Mouse (Mus musculus) limb, embryonic 11.5 days (tissue): ENCODE data around the gene Supt5. TPM values are rescaled to one million over a fixed set of nuclear protein-coding genes. Genes with fewer than 3 reads are reported as not detected.

Experiments used
- ATAC-seq: fragments of 200-750 bp; cut with Nextera tagmentation; 2 replicates; pipeline ENCODE4 v1.8.0; 2017; ENCODE audit warnings: low read depth; ENCODE audit not compliant: insufficient number of reproducible peaks, low FRiP score, low TSS enrichment
- DNase-seq: peaks from one replicate; pipeline ENCODE4 v3.0.0-alpha.2; 2015; ENCODE audit warnings: low spot score
- H3K27ac ChIP-seq: fragments of 300-500 bp; sonication (generic); replicated peaks from 2 replicates; pipeline ENCODE4 v1.5.1; 2014; ENCODE audit warnings: low read depth, mild to moderate bottlenecking, low read length
- H3K27me3 ChIP-seq: fragments of 300-500 bp; sonication (generic); 2 replicates; pipeline ENCODE4 v1.6.1; 2014; ENCODE audit warnings: mild to moderate bottlenecking, low read length, mixed read lengths; ENCODE audit not compliant: control insufficient read depth, insufficient read depth
- H3K36me3 ChIP-seq: fragments of 300-500 bp; sonication (generic); 2 replicates; pipeline ENCODE4 v1.6.1; 2014; ENCODE audit warnings: mild to moderate bottlenecking, low read length, moderate library complexity, mixed read lengths; ENCODE audit not compliant: control insufficient read depth, insufficient read depth
- H3K4me1 ChIP-seq: fragments of 300-500 bp; sonication (generic); 2 replicates; pipeline ENCODE4 v1.6.1; 2014; ENCODE audit warnings: low read length, mixed read lengths; ENCODE audit not compliant: control insufficient read depth, insufficient read depth
- H3K4me2 ChIP-seq: fragments of 300-500 bp; sonication (generic); 2 replicates; pipeline ENCODE4 v1.6.1; 2014; ENCODE audit warnings: low read depth, mild to moderate bottlenecking, moderate library complexity; ENCODE audit not compliant: severe bottlenecking
- H3K4me3 ChIP-seq: fragments of 300-500 bp; sonication (generic); 2 replicates; pipeline ENCODE4 v1.5.1; 2014; ENCODE audit warnings: low read depth, low read length
- H3K9ac ChIP-seq: fragments of 300-500 bp; sonication (generic); 2 replicates; pipeline ENCODE4 v1.6.1; 2014; ENCODE audit warnings: mild to moderate bottlenecking, low read length
- H3K9me3 ChIP-seq: fragments of 300-500 bp; sonication (generic); 2 replicates; pipeline ENCODE4 v1.6.1; 2016; ENCODE audit warnings: low read length; ENCODE audit not compliant: control insufficient read depth
- WGBS: fragments of 180-500 bp; shearing (Covaris S2); extraction: QIAGEN DNeasy Blood & Tissue Kit; methylation state at CpG from one replicate; pipeline ENCODE4 v1.1.7; 2014; 5-methylcytosine and 5-hydroxymethylcytosine counted together
- polyA plus RNA-seq: library from polyadenylated mRNA; unstranded; fragments of >200 nt; fragmentation: Nextera tagmentation; extraction: Ambion mirVana; gene quantifications from 2 replicates; pipeline ENCODE4 v1.2.1, GENCODE M21; 2014

Gene Supt5
- polyA plus RNA-seq, 1 experiment from 2014 or later: 89.0 TPM

DNA sequence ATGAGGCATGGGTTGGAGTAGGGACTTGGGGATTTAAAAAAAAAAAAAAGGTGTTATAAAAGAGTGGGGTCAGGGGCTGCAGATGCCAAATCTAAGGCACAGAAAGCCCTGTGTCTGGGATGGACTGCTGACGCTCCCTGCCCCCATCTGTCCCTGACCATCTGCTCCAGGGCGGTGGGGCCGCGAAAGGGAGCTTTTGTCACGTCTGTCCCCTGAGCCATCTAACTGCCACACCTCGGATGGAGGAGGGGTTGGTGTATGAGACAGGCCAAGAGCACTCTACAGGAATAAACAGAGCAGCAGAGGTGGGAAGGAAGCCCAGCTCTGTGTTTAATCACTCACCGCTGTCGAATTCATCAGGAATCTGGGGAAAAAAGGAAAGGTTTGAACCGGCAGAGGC, 28.8 kb downstream of the Supt5 start:
- H3K27me3 ChIP-seq: no peaks in the 10 kb centered on the region
- no peak overlapping the region for H3K9ac ChIP-seq
- 36% methylated on average over 9 of the region's 9 CpGs for WGBS
- no peak overlapping the region for H3K4me3 ChIP-seq
- DNase-seq (no peak), ATAC-seq (no peak)
- H3K4me2 ChIP-seq: no peak overlapping the region
- H3K27ac ChIP-seq: no peak overlapping the region
- peaks cover 7% of the 10 kb centered on the region; the same call in 1 of the 2 replicates for H3K4me1 ChIP-seq
- H3K36me3 ChIP-seq: peaks cover 32% of the 10 kb centered on the region
- H3K9me3 ChIP-seq: no peaks in the 10 kb centered on the region

DNA sequence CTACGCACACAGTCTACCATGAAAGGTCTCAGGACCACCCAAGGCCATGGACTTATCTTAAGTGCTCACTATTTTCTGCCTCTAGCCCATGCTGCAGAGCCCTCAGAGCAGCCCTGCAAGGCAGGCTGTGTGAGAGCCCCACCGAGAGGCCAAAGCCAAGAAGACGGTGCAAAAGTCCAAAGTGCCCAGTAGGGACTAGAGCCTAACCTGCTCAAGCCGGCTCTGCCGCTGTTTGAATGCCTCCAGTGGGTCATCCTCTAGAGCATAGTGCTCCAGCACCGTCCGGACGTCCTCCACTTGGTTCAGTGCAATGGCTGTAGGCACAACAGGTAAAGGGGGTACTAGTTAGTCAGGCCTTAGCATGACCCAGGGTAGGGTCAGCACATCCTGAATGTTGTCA, 32.3 kb downstream of the Supt5 start:
- Histone ChIP-seq H3K4me2 (no peak overlapping the region), H3K36me3 (peaks cover 32% of the 10 kb centered on the region), H3K27ac (no peak overlapping the region), H3K27me3 (peaks cover 5% of the 10 kb centered on the region), H3K9me3 (no peaks in the 10 kb centered on the region), H3K9ac (no peak overlapping the region), H3K4me3 (no peak overlapping the region), H3K4me1 (peaks cover 9% of the 10 kb centered on the region)
- 96% methylated on average over 8 of the region's 8 CpGs for WGBS
- ATAC-seq (no peak), DNase-seq (no peak)

- Histone ChIP-seq H3K4me2 (no peak overlapping the region), H3K9ac (no peak overlapping the region), H3K27ac (no peak overlapping the region), H3K36me3 (peaks cover 32% of the 10 kb centered on the region), H3K4me1 (peaks cover 5% of the 10 kb centered on the region), H3K9me3 (no peaks in the 10 kb centered on the region), H3K27me3 (peaks cover 11% of the 10 kb centered on the region), H3K4me3 (no peak overlapping the region)
- whole genome bisulfite sequencing: 93% methylated on average over 10 of the region's 10 CpGs
- no peak for DNase-seq
- no peak for ATAC-seq
These were observed 32.9 kb downstream of the Supt5 start for GRCm38 (mm10) chr7:28305641-28306040.

GRCm38 (mm10) chr7:28301616-28302433, 36.7 kb downstream of the Supt5 start, which contains the start of gene Dll3:
Gene Dll3, minus strand, starts transcription at chr7:28302238.
- Histone ChIP-seq H3K27me3 (peaks cover 33% of the 10 kb centered on the region), H3K9me3 (no peaks in the 10 kb centered on the region), H3K27ac (no peak within 1 kb of the TSS), H3K4me3 (peak within 1 kb of the TSS; percentile 24), H3K4me1 (peaks cover 5% of the 10 kb centered on the region; the same call in 1 of the 2 replicates), H3K9ac (peak within 1 kb of the TSS; percentile 41), H3K36me3 (peaks cover 16% of the 10 kb centered on the region), H3K4me2 (peak within 1 kb of the TSS; percentile 59)
- under 1% methylated on average over 30 of the region's 30 CpGs for WGBS
- DNase-seq (peak; percentile 84), ATAC-seq (peak; percentile 67; the same call in 1 of the 2 replicates)

DNA sequence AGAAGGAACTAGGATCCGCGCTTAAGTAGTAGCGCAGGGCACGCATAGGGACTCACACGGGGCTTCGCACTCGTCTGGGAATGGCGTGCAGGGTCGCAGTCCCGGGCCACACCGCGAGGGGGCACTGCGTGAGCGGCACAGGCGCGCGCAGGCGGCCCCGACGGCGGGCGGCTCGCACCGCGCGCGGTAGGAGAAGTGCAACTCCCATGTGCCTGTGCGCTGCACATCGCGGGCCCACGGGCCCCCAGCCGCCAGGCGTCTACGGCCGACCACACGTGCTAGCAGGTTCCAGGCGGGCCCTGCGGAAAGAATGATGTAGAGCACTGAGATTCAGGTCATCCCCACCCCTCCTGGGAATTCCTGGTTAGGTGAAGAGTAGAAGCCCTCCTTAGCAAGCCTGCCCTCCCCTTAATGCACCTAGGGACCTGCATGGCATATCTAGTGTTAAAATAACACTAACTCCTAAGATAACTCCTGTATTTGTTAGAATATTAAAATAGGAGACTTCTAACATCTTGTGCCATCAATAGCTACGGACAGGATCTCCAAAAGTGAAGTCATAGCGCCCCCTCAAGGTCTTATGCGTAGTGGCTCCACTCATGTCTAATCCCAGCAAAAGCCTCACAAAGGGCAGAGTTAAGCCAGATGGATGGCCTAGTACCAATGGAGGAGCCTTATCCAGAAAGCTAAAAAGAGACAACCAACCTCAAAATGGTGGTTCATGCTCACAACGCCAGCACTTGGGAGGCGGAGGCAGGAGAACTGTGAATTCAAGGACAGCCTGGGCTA, 39.5 kb downstream of the Supt5 start:
- Histone ChIP-seq H3K4me1 (peaks cover 5% of the 10 kb centered on the region; the same call in 1 of the 2 replicates), H3K9me3 (no peaks in the 10 kb centered on the region), H3K36me3 (no peaks in the 10 kb centered on the region), H3K4me2 (no peak overlapping the region; the same call in 1 of the 2 replicates), H3K4me3 (no peak overlapping the region), H3K27me3 (peaks cover 43% of the 10 kb centered on the region), H3K9ac (no peak overlapping the region), H3K27ac (no peak overlapping the region)
- 28% methylated on average over 42 of the region's 43 CpGs for WGBS
- ATAC-seq: no peak
- peak; percentile 58 for DNase-seq

- ATAC-seq: no peak
- H3K4me3 ChIP-seq: peak overlapping the region; percentile 31
- 3% methylated on average over 61 of the region's 63 CpGs for WGBS
These were observed 44.1 kb downstream of the Supt5 start for GRCm38 (mm10) chr7:28294481-28294880.

GRCm38 (mm10) chr7:28290638-28291590, 47.6 kb downstream of the Supt5 start, which contains the start of gene Selenov:
Gene Selenov, minus strand, starts transcription at chr7:28291186.
- DNase-seq (peak; percentile 50), ATAC-seq (peak; percentile 28; the same call in 1 of the 2 replicates)
- peak within 1 kb of the TSS; percentile 39 for H3K4me2 ChIP-seq
- no peak within 1 kb of the TSS for H3K27ac ChIP-seq
- H3K27me3 ChIP-seq: peaks cover 55% of the 10 kb centered on the region
- H3K9me3 ChIP-seq: no peaks in the 10 kb centered on the region
- H3K4me1 ChIP-seq: peaks cover 3% of the 10 kb centered on the region; the same call in 1 of the 2 replicates
- peak within 1 kb of the TSS; percentile 17 for H3K4me3 ChIP-seq
- no peaks in the 10 kb centered on the region for H3K36me3 ChIP-seq
- 2% methylated on average over 52 of the region's 52 CpGs for WGBS
- H3K9ac ChIP-seq: no peak within 1 kb of the TSS

More at GRCm38 (mm10) chr7:28294481-28294880, 44.1 kb downstream of the Supt5 start:
- peak; percentile 82 for DNase-seq
- Histone ChIP-seq H3K9ac (peak overlapping the region; percentile 40), H3K27me3 (peaks cover 59% of the 10 kb centered on the region), H3K36me3 (no peaks in the 10 kb centered on the region), H3K9me3 (no peaks in the 10 kb centered on the region), H3K4me2 (peak overlapping the region; percentile 76), H3K27ac (no peak overlapping the region), H3K4me1 (peaks cover 3% of the 10 kb centered on the region; the same call in 1 of the 2 replicates)
